22 mouse cellular contexts compared by ENCODE assay signal in the genomic region with DNA sequence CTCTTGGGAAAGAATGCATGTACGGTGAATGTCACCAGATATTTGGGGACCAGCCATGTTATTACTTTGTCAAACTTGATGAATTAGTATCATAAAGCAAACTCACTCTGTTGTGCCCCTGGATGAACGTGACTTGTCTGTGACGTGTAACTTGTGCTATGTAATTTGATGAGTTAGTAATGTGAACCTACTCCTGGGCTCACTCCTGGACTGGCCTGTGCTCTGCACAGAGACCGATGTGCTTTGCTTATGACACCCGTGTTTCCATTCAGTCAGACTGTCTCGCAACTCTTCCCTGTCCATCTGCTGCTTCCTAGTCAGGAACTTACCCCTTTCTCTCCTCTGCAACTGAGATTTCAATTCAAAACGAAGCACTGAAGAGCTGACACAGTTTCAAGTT. TPM values are rescaled to one million over a fixed set of nuclear protein-coding genes. Genes with fewer than 3 reads are reported as not detected.
A peak's percentile ranks its signal among the peaks of the same experiment; 100 is the strongest.
DNase-seq lines count a peak whose midpoint lies in the region; ATAC-seq and TF ChIP-seq lines count a peak whose summit lies in the region.
"Had no signal": no experiment of that assay in that cellular context is flagged by ENCODE, and none has a peak within 500 bp of the region (broad histone marks: within the 10 kb centered on the region; RNA-seq: fewer than 3 reads in every experiment).

No protein-coding gene starts in this region.

- no peak for DNase-seq in heart, postnatal 10 days
- peak; percentile 43 for DNase-seq in intestine, embryonic 14.5 days (ENCODE audit: low spot score)
- DNase-seq in lung, postnatal 0 days (ENCODE audit: low spot score), result peak; percentile 32
- DNase-seq in lung, postnatal 14 days, result no peak
- DNase-seq: adrenal gland, postnatal 14 days; cerebellum, adult 11 months; cerebellum, postnatal 10 days; gastrocnemius, postnatal 25 days; kidney, postnatal 4 days; layer of hippocampus, adult 9-11 months; right cerebral cortex, postnatal 4 days; thymus, adult 18-20 months had no signal

- H3K27ac ChIP-seq in heart, embryonic 11.5 days (ENCODE audit: low read depth, low read length), result peak overlapping the region; percentile 84
- no peak overlapping the region for H3K27ac ChIP-seq in intestine, embryonic 14.5 days (ENCODE audit: low read depth)
- H3K27ac ChIP-seq in intestine, embryonic 15.5 days, result no peak overlapping the region
- peak overlapping the region; percentile 86 for H3K27ac ChIP-seq in lung, postnatal 0 days (ENCODE audit: low read length)
- H3K27ac ChIP-seq in limb, embryonic 12.5 days, result 0 out of 2 replicates have a peak overlapping the region, but pooled peaks have one; percentile 1
- H3K27ac ChIP-seq: left cerebral cortex, adult 2 months; liver, embryonic 15.5 days; midbrain, embryonic 13.5 days; neural tube, embryonic 12.5 days had no signal

- intact Hi-C loops in heart, postnatal 10 days (cut with DNase I), result no loop called here

- H3K4me1 ChIP-seq in heart, embryonic 11.5 days (ENCODE audit: control insufficient read depth, insufficient read depth, low read length), result peaks cover 9% of the 10 kb centered on the region; the same call in 1 of the 2 replicates
- H3K4me1 ChIP-seq in intestine, embryonic 14.5 days (replicated peaks; ENCODE audit: control insufficient read depth, insufficient read depth, low read length), result no peaks in the 10 kb centered on the region
- H3K4me1 ChIP-seq in intestine, embryonic 15.5 days (replicated peaks), result no peaks in the 10 kb centered on the region
- H3K4me1 ChIP-seq in lung, postnatal 0 days (ENCODE audit: insufficient read depth, low read depth, low read length), result peaks cover 6% of the 10 kb centered on the region
- H3K4me1 ChIP-seq in limb, embryonic 12.5 days (replicated peaks), result no peaks in the 10 kb centered on the region
- H3K4me1 ChIP-seq: liver, embryonic 15.5 days; midbrain, embryonic 13.5 days; neural tube, embryonic 12.5 days had no signal

- H3K4me3 ChIP-seq in heart, embryonic 11.5 days (ENCODE audit: low read depth, low read length), result no peak overlapping the region
- H3K4me3 ChIP-seq in intestine, embryonic 14.5 days (ENCODE audit: low read depth, low read length), result no peak overlapping the region
- no peak overlapping the region for H3K4me3 ChIP-seq in intestine, embryonic 15.5 days (replicated peaks)
- H3K4me3 ChIP-seq in lung, postnatal 0 days (ENCODE audit: low read depth, low read length), result no peak overlapping the region
- H3K4me3 ChIP-seq in limb, embryonic 12.5 days (replicated peaks), result no peak overlapping the region
- H3K4me3 ChIP-seq: embryonic facial prominence, embryonic 13.5 days; left cerebral cortex, adult 2 months; liver, embryonic 15.5 days; midbrain, embryonic 13.5 days; neural tube, embryonic 12.5 days had no signal

- no peaks in the 10 kb centered on the region for H3K9me3 ChIP-seq in heart, embryonic 11.5 days (replicated peaks; ENCODE audit: control insufficient read depth, low read length)
- H3K9me3 ChIP-seq in intestine, embryonic 14.5 days (ENCODE audit: control insufficient read depth, low read length), result no peaks in the 10 kb centered on the region
- H3K9me3 ChIP-seq in intestine, embryonic 15.5 days, result no peaks in the 10 kb centered on the region
- no peaks in the 10 kb centered on the region for H3K9me3 ChIP-seq in lung, postnatal 0 days (ENCODE audit: low read length)
- no peaks in the 10 kb centered on the region for H3K9me3 ChIP-seq in limb, embryonic 12.5 days
- H3K9me3 ChIP-seq: embryonic facial prominence, embryonic 13.5 days; liver, embryonic 15.5 days; midbrain, embryonic 13.5 days; neural tube, embryonic 12.5 days had no signal

- no peak overlapping the region for H3K4me2 ChIP-seq in heart, embryonic 11.5 days
- H3K4me2 ChIP-seq in intestine, embryonic 14.5 days (ENCODE audit: low read length), result no peak overlapping the region
- H3K4me2 ChIP-seq in intestine, embryonic 15.5 days (replicated peaks), result no peak overlapping the region
- no peak overlapping the region for H3K4me2 ChIP-seq in lung, postnatal 0 days (replicated peaks; ENCODE audit: low read depth, low read length)
- H3K4me2 ChIP-seq in limb, embryonic 12.5 days, result no peak overlapping the region
- H3K4me2 ChIP-seq: embryonic facial prominence, embryonic 13.5 days; liver, embryonic 15.5 days; midbrain, embryonic 13.5 days; neural tube, embryonic 12.5 days had no signal

- no peak overlapping the region for H3K9ac ChIP-seq in heart, embryonic 11.5 days (ENCODE audit: low read depth, low read length)
- no peak overlapping the region for H3K9ac ChIP-seq in intestine, embryonic 14.5 days (ENCODE audit: low read length)
- no peak overlapping the region for H3K9ac ChIP-seq in intestine, embryonic 15.5 days
- no peak overlapping the region for H3K9ac ChIP-seq in lung, postnatal 0 days (replicated peaks; ENCODE audit: low read depth)
- no peak overlapping the region for H3K9ac ChIP-seq in limb, embryonic 12.5 days (replicated peaks)
- H3K9ac ChIP-seq: embryonic facial prominence, embryonic 13.5 days; liver, embryonic 15.5 days; midbrain, embryonic 13.5 days; neural tube, embryonic 12.5 days had no signal

- 77% methylated on average over 7 of the region's 7 CpGs for WGBS in heart, embryonic 11.5 days (ENCODE audit: insufficient replicate concordance)
- WGBS in intestine, embryonic 14.5 days, result 71% methylated on average over 7 of the region's 7 CpGs
- WGBS in intestine, embryonic 15.5 days, result 74% methylated on average over 7 of the region's 7 CpGs
- 61% methylated on average over 7 of the region's 7 CpGs for WGBS in lung, postnatal 0 days
- 70% methylated on average over 7 of the region's 7 CpGs for WGBS in limb, embryonic 12.5 days

- no peak for TF ChIP-seq CTCF in lung, postnatal 0 days (IDR thresholded peaks at IDR 0.05)

- TF ChIP-seq EP300 in lung, postnatal 0 days (IDR thresholded peaks at IDR 0.05), result no peak

- H3K27me3 ChIP-seq in heart, embryonic 11.5 days (ENCODE audit: control insufficient read depth, insufficient read depth, low read length), result no peaks in the 10 kb centered on the region
- H3K27me3 ChIP-seq in intestine, embryonic 14.5 days (replicated peaks; ENCODE audit: control insufficient read depth, insufficient read depth, low read length), result no peaks in the 10 kb centered on the region
- H3K27me3 ChIP-seq in intestine, embryonic 15.5 days (replicated peaks), result no peaks in the 10 kb centered on the region
- no peaks in the 10 kb centered on the region for H3K27me3 ChIP-seq in lung, postnatal 0 days (replicated peaks; ENCODE audit: insufficient read depth, low read length)
- no peaks in the 10 kb centered on the region for H3K27me3 ChIP-seq in limb, embryonic 12.5 days
- H3K27me3 ChIP-seq: CH12.LX; embryonic facial prominence, embryonic 13.5 days; liver, embryonic 15.5 days; midbrain, embryonic 13.5 days; neural tube, embryonic 12.5 days had no signal

- ATAC-seq in heart, embryonic 11.5 days (replicated peaks; ENCODE audit: insufficient number of reproducible peaks, low FRiP score, low TSS enrichment), result no peak
- ATAC-seq in intestine, embryonic 14.5 days (replicated peaks; ENCODE audit: low FRiP score, low TSS enrichment, low read depth), result no peak
- no peak for ATAC-seq in intestine, embryonic 15.5 days
- ATAC-seq in lung, postnatal 0 days, result no peak
- no peak for ATAC-seq in limb, embryonic 12.5 days (ENCODE audit: insufficient number of reproducible peaks, insufficient read depth, low FRiP score, low TSS enrichment, low read depth)
- ATAC-seq: forebrain, embryonic 16.5 days; midbrain, embryonic 13.5 days had no signal

- H3K36me3 ChIP-seq in heart, embryonic 11.5 days (ENCODE audit: control insufficient read depth, insufficient read depth, low read length), result no peaks in the 10 kb centered on the region
- H3K36me3 ChIP-seq in intestine, embryonic 14.5 days (ENCODE audit: control insufficient read depth, insufficient read depth, low read length), result 0 out of 2 replicates have a peak, but pooled peaks cover under 1% of the 10 kb centered on the region
- H3K36me3 ChIP-seq in intestine, embryonic 15.5 days, result no peaks in the 10 kb centered on the region
- no peaks in the 10 kb centered on the region for H3K36me3 ChIP-seq in lung, postnatal 0 days (ENCODE audit: insufficient read depth, low read length)
- 0 out of 2 replicates have a peak, but pooled peaks cover 4% of the 10 kb centered on the region for H3K36me3 ChIP-seq in limb, embryonic 12.5 days
- H3K36me3 ChIP-seq: embryonic facial prominence, embryonic 13.5 days; liver, embryonic 15.5 days; midbrain, embryonic 13.5 days; neural tube, embryonic 12.5 days had no signal

RNA-seq across cellular contexts. Expression of a gene that starts 15.4 kb away (rescaled TPM):
- 20.5 and 31.4 TPM in 2 replicates for polyA plus RNA-seq in heart, embryonic 11.5 days (2014; fragmentation: Nextera tagmentation; extraction: Ambion mirVana)
- 100 to 1,000 TPM; 131 to 148 TPM for total RNA-seq in heart, postnatal 10 days (2021)
- polyA plus RNA-seq in intestine, embryonic 14.5 days (2014; fragmentation: Nextera tagmentation; extraction: Ambion mirVana), result 17.6 and 18.2 TPM in 2 replicates
- 13.1 and 16.6 TPM in 2 replicates for polyA plus RNA-seq in intestine, embryonic 15.5 days (2015; fragmentation: Nextera tagmentation; extraction: Ambion mirVana)
- polyA plus RNA-seq in lung, postnatal 0 days (2015; fragmentation: Nextera tagmentation; extraction: Ambion mirVana), result 18.5 and 18.8 TPM in 2 replicates
- 8.6 and 9.6 TPM in 2 replicates for polyA plus RNA-seq in limb, embryonic 12.5 days (2016; fragmentation: Nextera tagmentation; extraction: Ambion mirVana)
- total RNA-seq: CH12.LX had no signal

Comparison
In these comparisons a context has a peak if more than half of its experiments do, and no peak if none do; other contexts are left out.
1. DNase-seq: peak in intestine, embryonic 14.5 days (single experiment) and lung, postnatal 0 days (single experiment); none in heart, postnatal 10 days (0 of 2) and lung, postnatal 14 days (single experiment).
2. H3K27ac ChIP-seq: peak in heart, embryonic 11.5 days (single experiment), lung, postnatal 0 days (single experiment) and limb, embryonic 12.5 days (single experiment); none in intestine, embryonic 14.5 days (single experiment) and intestine, embryonic 15.5 days (single experiment).